Mouse (Mus musculus) thymus, postnatal 10 days (tissue): ENCODE results near the gene Spef2.
"Not testable (repeated sequence)": the region's sequence is repeated elsewhere in the genome, so short reads cannot be mapped to it uniquely, and the experiment has no call there.

Experiments
- DNase-seq, 2 experiments: peaks; one replicate each; pipeline ENCODE4 v3.0.0; 2021; ENCODE audit warnings: low spot score in 2 of 2

The Spef2 gene

GRCm38 (mm10) chr15:9748359-9749102 is at the start of gene Spef2:
Spef2 (minus strand) TSS chr15:9748868.
- DNase-seq = peak; percentile 62 to 75

GRCm38 (mm10) chr15:9794131-9794530 is 45.5 kb upstream of the Spef2 start:
- DNase-seq = no peak

GRCm38 (mm10) chr15:9788245-9789030 is 39.8 kb upstream of the Spef2 start:
- DNase-seq = no peak

- not testable (repeated sequence) for DNase-seq
These were observed 25.8 kb upstream of the Spef2 start for GRCm38 (mm10) chr15:9774222-9775142.

GRCm38 (mm10) chr15:9768184-9768918 is 19.7 kb upstream of the Spef2 start:
- DNase-seq = no peak

- no peak for DNase-seq
These were observed 18.4 kb upstream of the Spef2 start for GRCm38 (mm10) chr15:9767034-9767433.

- DNase-seq = no peak
These were observed 2.3 kb upstream of the Spef2 start for GRCm38 (mm10) chr15:9750966-9751365.

GRCm38 (mm10) chr15:9747410-9748104 is 1.1 kb downstream of the Spef2 start:
- DNase-seq = no peak

- DNase-seq = no peak
These were observed 6.5 kb downstream of the Spef2 start for GRCm38 (mm10) chr15:9742172-9742571.

- DNase-seq = no peak
These were observed 33.9 kb downstream of the Spef2 start for GRCm38 (mm10) chr15:9714574-9715458.

- no peak for DNase-seq
These were observed 35.0 kb downstream of the Spef2 start for GRCm38 (mm10) chr15:9713707-9714106.

- no peak for DNase-seq
These were observed 38.3 kb downstream of the Spef2 start for GRCm38 (mm10) chr15:9710330-9710729.

GRCm38 (mm10) chr15:9705830-9706450 is 42.7 kb downstream of the Spef2 start:
- no peak for DNase-seq

- peak in 1 of 2 experiments; percentile 17 for DNase-seq
These were observed 46.8 kb downstream of the Spef2 start for GRCm38 (mm10) chr15:9701845-9702244.

GRCm38 (mm10) chr15:9691721-9692120 is 56.9 kb downstream of the Spef2 start:
- no peak for DNase-seq

GRCm38 (mm10) chr15:9690845-9691244 is 57.8 kb downstream of the Spef2 start:
- DNase-seq = no peak

- no peak for DNase-seq
These were observed 58.2 kb downstream of the Spef2 start for GRCm38 (mm10) chr15:9690436-9690835.

- DNase-seq = no peak
These were observed 65.2 kb downstream of the Spef2 start for GRCm38 (mm10) chr15:9683485-9683884.
